21 mouse cellular contexts compared by ENCODE assay signal in the genomic region with DNA sequence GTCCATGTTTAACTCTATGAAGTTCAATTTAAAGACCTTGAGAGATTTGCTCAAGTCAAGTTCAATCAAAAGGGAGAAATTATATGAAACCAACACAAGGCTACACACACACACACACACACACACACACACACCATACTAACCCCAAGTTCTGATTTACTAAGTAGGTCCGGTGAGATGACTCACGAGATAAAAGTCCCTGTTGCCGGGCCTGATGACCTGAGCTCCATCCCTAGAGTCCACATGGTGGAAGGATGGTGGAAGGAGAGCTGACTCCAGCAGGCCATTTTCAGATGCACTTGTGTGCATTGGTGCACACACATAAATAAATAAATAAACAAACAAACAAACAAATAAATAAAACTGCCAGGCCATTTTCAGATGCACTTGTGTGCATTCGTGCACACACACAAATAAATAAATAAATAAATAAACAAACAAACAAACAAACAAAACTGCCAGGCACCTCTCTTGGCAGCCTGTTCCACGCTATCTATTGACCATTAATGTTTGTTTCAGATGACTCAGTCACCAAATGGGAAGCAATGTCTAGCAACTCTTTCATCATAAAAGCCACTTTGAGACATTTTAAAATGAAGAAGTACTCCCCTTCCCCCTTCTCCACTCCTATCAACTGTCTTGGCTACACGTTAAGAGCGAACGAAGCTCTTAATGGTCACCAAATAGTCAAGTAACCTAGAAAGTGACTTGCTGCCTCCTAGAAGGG. TPM values are rescaled to one million over a fixed set of nuclear protein-coding genes. Genes with fewer than 3 reads are reported as not detected.
A peak's percentile ranks its signal among the peaks of the same experiment; 100 is the strongest.
DNase-seq lines count a peak whose midpoint lies in the region; ATAC-seq and TF ChIP-seq lines count a peak whose summit lies in the region.
"Had no signal": no experiment of that assay in that cellular context is flagged by ENCODE, and none has a peak within 500 bp of the region (broad histone marks: within the 10 kb centered on the region; RNA-seq: fewer than 3 reads in every experiment).

No protein-coding gene starts in this region.

- no peak overlapping the region for H3K4me2 ChIP-seq in stomach, embryonic 15.5 days
- no peak overlapping the region for H3K4me2 ChIP-seq in stomach, postnatal 0 days (replicated peaks; ENCODE audit: low read depth)
- peak overlapping the region; percentile 66 for H3K4me2 ChIP-seq in liver, embryonic 16.5 days (ENCODE audit: low read depth, low read length)
- H3K4me2 ChIP-seq: embryonic facial prominence, embryonic 15.5 days; hindbrain, embryonic 15.5 days; limb, embryonic 15.5 days had no signal

- TF ChIP-seq EP300 in stomach, postnatal 0 days (optimal IDR thresholded peaks at IDR 0.05), result no peak

- no peaks in the 10 kb centered on the region for H3K9me3 ChIP-seq in erythroblast, embryonic 14.5 days (ENCODE audit: control insufficient read depth, low read length)
- no peaks in the 10 kb centered on the region for H3K9me3 ChIP-seq in stomach, embryonic 15.5 days
- H3K9me3 ChIP-seq in stomach, postnatal 0 days (ENCODE audit: control insufficient read depth, low read length), result no peaks in the 10 kb centered on the region
- H3K9me3 ChIP-seq in liver, embryonic 16.5 days (replicated peaks; ENCODE audit: control insufficient read depth, low read length), result no peaks in the 10 kb centered on the region
- H3K9me3 ChIP-seq: embryonic facial prominence, embryonic 15.5 days; G1E; hindbrain, embryonic 15.5 days; limb, embryonic 15.5 days had no signal

- 75% methylated on average over 8 of the region's 8 CpGs for WGBS in stomach, embryonic 15.5 days
- WGBS in stomach, postnatal 0 days, result 81% methylated on average over 8 of the region's 8 CpGs
- 30% methylated on average over 8 of the region's 8 CpGs for WGBS in liver, embryonic 16.5 days (ENCODE audit: insufficient replicate concordance)

- no peak overlapping the region for H3K9ac ChIP-seq in stomach, embryonic 15.5 days
- no peak overlapping the region for H3K9ac ChIP-seq in stomach, postnatal 0 days (ENCODE audit: low read length)
- peak overlapping the region; percentile 71 for H3K9ac ChIP-seq in liver, embryonic 16.5 days (ENCODE audit: low read depth, low read length)
- H3K9ac ChIP-seq: embryonic facial prominence, embryonic 15.5 days; hindbrain, embryonic 15.5 days; limb, embryonic 15.5 days had no signal

- ATAC-seq in erythroblast, adult 5-6 weeks (replicated peaks; ENCODE audit: low FRiP score, poor library complexity, severe bottlenecking), result no peak
- ATAC-seq in stomach, embryonic 15.5 days (ENCODE audit: insufficient read depth, low FRiP score, low read depth), result no peak
- no peak for ATAC-seq in stomach, postnatal 0 days (ENCODE audit: low FRiP score, low TSS enrichment)
- no peak for ATAC-seq in liver, embryonic 16.5 days (ENCODE audit: low read depth)
- peak; percentile 47 for ATAC-seq in neutrophil, adult 5-6 weeks (ENCODE audit: extremely low read depth, insufficient number of reproducible peaks, low FRiP score, poor library complexity, severe bottlenecking)

- H3K4me1 ChIP-seq in erythroblast, embryonic 14.5 days (ENCODE audit: control insufficient read depth), result peaks cover 98% of the 10 kb centered on the region
- H3K4me1 ChIP-seq in stomach, embryonic 15.5 days, result no peaks in the 10 kb centered on the region
- H3K4me1 ChIP-seq in stomach, postnatal 0 days (replicated peaks; ENCODE audit: control insufficient read depth, insufficient read depth), result no peaks in the 10 kb centered on the region
- peaks cover 97% of the 10 kb centered on the region for H3K4me1 ChIP-seq in liver, embryonic 16.5 days (ENCODE audit: control insufficient read depth, low read depth, low read length)

- H3K4me3 ChIP-seq in erythroblast, embryonic 14.5 days (replicated peaks), result peak overlapping the region; percentile 64
- H3K4me3 ChIP-seq in stomach, embryonic 15.5 days (replicated peaks), result no peak overlapping the region
- H3K4me3 ChIP-seq in stomach, postnatal 0 days (ENCODE audit: low read depth, low read length), result no peak overlapping the region
- peak overlapping the region; percentile 51 for H3K4me3 ChIP-seq in liver, embryonic 16.5 days (ENCODE audit: low read depth, low read length)
- H3K4me3 ChIP-seq: embryonic facial prominence, embryonic 15.5 days; hindbrain, embryonic 15.5 days; limb, embryonic 15.5 days; myocyte had no signal

- H3K36me3 ChIP-seq in erythroblast, embryonic 14.5 days (ENCODE audit: control insufficient read depth), result peaks cover 39% of the 10 kb centered on the region
- no peaks in the 10 kb centered on the region for H3K36me3 ChIP-seq in stomach, embryonic 15.5 days
- no peaks in the 10 kb centered on the region for H3K36me3 ChIP-seq in stomach, postnatal 0 days (ENCODE audit: control insufficient read depth, insufficient read depth, low read length)
- no peaks in the 10 kb centered on the region for H3K36me3 ChIP-seq in liver, embryonic 16.5 days (ENCODE audit: control insufficient read depth, insufficient read depth)
- H3K36me3 ChIP-seq: embryonic facial prominence, embryonic 15.5 days; G1E; hindbrain, embryonic 15.5 days; limb, embryonic 15.5 days had no signal

- 0 out of 2 replicates have a peak overlapping the region, but pooled peaks have one; percentile 31 for H3K27ac ChIP-seq in stomach, embryonic 15.5 days
- H3K27ac ChIP-seq in stomach, postnatal 0 days (replicated peaks), result no peak overlapping the region
- peak overlapping the region; percentile 92 for H3K27ac ChIP-seq in liver, embryonic 16.5 days (ENCODE audit: low read length)
- H3K27ac ChIP-seq: embryonic facial prominence, embryonic 15.5 days; hindbrain, embryonic 15.5 days; limb, embryonic 15.5 days had no signal

- H3K27me3 ChIP-seq in erythroblast, embryonic 14.5 days (ENCODE audit: control insufficient read depth), result no peaks in the 10 kb centered on the region
- H3K27me3 ChIP-seq in stomach, embryonic 15.5 days (replicated peaks), result no peaks in the 10 kb centered on the region
- H3K27me3 ChIP-seq in stomach, postnatal 0 days (ENCODE audit: control insufficient read depth, insufficient read depth, low read length), result no peaks in the 10 kb centered on the region
- H3K27me3 ChIP-seq in liver, embryonic 16.5 days (ENCODE audit: control insufficient read depth, insufficient read depth, low read depth, low read length), result no peaks in the 10 kb centered on the region
- H3K27me3 ChIP-seq: embryonic facial prominence, embryonic 15.5 days; hindbrain, embryonic 15.5 days; limb, embryonic 15.5 days had no signal

- no peak for DNase-seq in stomach, postnatal 0 days (ENCODE audit: low spot score)
- no peak for DNase-seq in adrenal gland, postnatal 14 days
- DNase-seq in adrenal gland, postnatal 36 days, result no peak
- DNase-seq: adrenal gland, postnatal 25 days; cerebellum, adult 2 months; cerebellum, postnatal 36 days; heart, adult 18-20 months; heart, postnatal 36 days; kidney, adult 11 months; layer of hippocampus, postnatal 36 days; midbrain, embryonic 14.5 days had no signal

- TF ChIP-seq CTCF in stomach, postnatal 0 days (IDR thresholded peaks at IDR 0.05; ENCODE audit: low read depth), result no peak

RNA-seq across cellular contexts. Expression of a gene that starts 6.2 kb away (rescaled TPM):
- polyA plus RNA-seq in erythroblast, embryonic 14.5 days (2012), result 0.26 and 0.27 TPM in 2 replicates
- 128 and 166 TPM in 2 replicates for total RNA-seq in erythroblast, adult 5-6 weeks (2015; ENCODE audit: low replicate concordance)
- 163 and 167 TPM in 2 replicates for total RNA-seq in erythroblast, adult 5-6 weeks (2017; ENCODE audit: low replicate concordance)
- 1.0 and 1.3 TPM in 2 replicates for polyA plus RNA-seq in stomach, embryonic 15.5 days (2015; fragmentation: Nextera tagmentation; extraction: Ambion mirVana)
- 2.1 and 2.8 TPM in 2 replicates for polyA plus RNA-seq in stomach, postnatal 0 days (2015; fragmentation: Nextera tagmentation; extraction: Ambion mirVana)
- 7.5 and 9.0 TPM in 2 replicates for polyA plus RNA-seq in liver, embryonic 16.5 days (2015; fragmentation: Nextera tagmentation; extraction: Ambion mirVana)
- total RNA-seq in neutrophil, adult 5-6 weeks (2017), result 58.1 and 58.9 TPM in 2 replicates
- 1.6 and 20.3 TPM in 2 replicates for total RNA-seq in adrenal gland, postnatal 14 days (2021)
- total RNA-seq in adrenal gland, postnatal 36 days (2021), result under 1 TPM; 0.26 to 0.49 TPM

RNA-seq across cellular contexts. Expression of a gene that starts 53.3 kb away (rescaled TPM):
- polyA plus RNA-seq in erythroblast, embryonic 14.5 days (2012), result not detected in 2 replicates
- not detected in 2 replicates for total RNA-seq in erythroblast, adult 5-6 weeks (2015; ENCODE audit: low replicate concordance)
- total RNA-seq in erythroblast, adult 5-6 weeks (2017; ENCODE audit: low replicate concordance), result not detected in 2 replicates
- polyA plus RNA-seq in stomach, embryonic 15.5 days (2015; fragmentation: Nextera tagmentation; extraction: Ambion mirVana), result 86.6 and 89.8 TPM in 2 replicates
- 45.2 and 47.2 TPM in 2 replicates for polyA plus RNA-seq in stomach, postnatal 0 days (2015; fragmentation: Nextera tagmentation; extraction: Ambion mirVana)
- 1.1 and 1.6 TPM in 2 replicates for polyA plus RNA-seq in liver, embryonic 16.5 days (2015; fragmentation: Nextera tagmentation; extraction: Ambion mirVana)
- total RNA-seq in neutrophil, adult 5-6 weeks (2017), result not detected in 2 replicates
- total RNA-seq in adrenal gland, postnatal 14 days (2021), result 50.3 and 53.0 TPM in 2 replicates
- total RNA-seq in adrenal gland, postnatal 36 days (2021), result 10 to 100 TPM; 65.6 to 79.0 TPM
- total RNA-seq: G1E had no signal
- polyA plus RNA-seq: G1E had no signal

Comparison
In these comparisons a context has a peak if more than half of its experiments do, and no peak if none do; other contexts are left out.
1. H3K4me3 ChIP-seq: peak in erythroblast, embryonic 14.5 days (single experiment) and liver, embryonic 16.5 days (single experiment); none in stomach, embryonic 15.5 days (single experiment) and stomach, postnatal 0 days (single experiment).
2. RNA of a gene that starts 53.3 kb away (total RNA-seq): 65.6 to 79.0 TPM in adrenal gland, postnatal 36 days and 50.3 to 53.0 TPM in adrenal gland, postnatal 14 days; not detected in erythroblast, adult 5-6 weeks and not detected in neutrophil, adult 5-6 weeks; every median in the first group is over 10 times any median in the second.